Mouse (Mus musculus): Measurements from ENCODE around the gene Calhm3.
"Not testable (repeated sequence)": the region's sequence is repeated elsewhere in the genome, so short reads cannot be mapped to it uniquely, and the experiment has no call there.

Gene Calhm3

GRCm38 (mm10) chr19:47167617-47168214 lies 10.2 kb upstream of the Calhm3 start:
- no peak for DNase-seq (ENCODE audit: low spot score in 2 of 2)

GRCm38 (mm10) chr19:47166758-47167157 lies 9.2 kb upstream of the Calhm3 start:
- no peak for DNase-seq (ENCODE audit: low spot score in 2 of 2)

GRCm38 (mm10) chr19:47163176-47163744 lies 5.7 kb upstream of the Calhm3 start:
- DNase-seq (ENCODE audit: low spot score in 2 of 2): no peak

- DNase-seq (ENCODE audit: low spot score in 2 of 2): no peak
Measured at GRCm38 (mm10) chr19:47161669-47162068, 4.1 kb upstream of the Calhm3 start.

GRCm38 (mm10) chr19:47153767-47154166 lies 3.8 kb downstream of the Calhm3 start:
- DNase-seq (ENCODE audit: low spot score in 2 of 2): no peak

- DNase-seq (ENCODE audit: low spot score in 2 of 2): no peak
Measured at GRCm38 (mm10) chr19:47152062-47152369, 5.5 kb downstream of the Calhm3 start.

- DNase-seq (ENCODE audit: low spot score in 2 of 2): no peak
Measured at GRCm38 (mm10) chr19:47151332-47152061, 6.1 kb downstream of the Calhm3 start.

GRCm38 (mm10) chr19:47149854-47150253 lies 7.7 kb downstream of the Calhm3 start:
- DNase-seq (ENCODE audit: low spot score in 2 of 2): no peak

- DNase-seq (ENCODE audit: low spot score in 2 of 2): peak; percentile 51
Measured at GRCm38 (mm10) chr19:47148267-47148847, 9.2 kb downstream of the Calhm3 start.

- no peak for DNase-seq (ENCODE audit: low spot score in 2 of 2)
Measured at GRCm38 (mm10) chr19:47144154-47144553, 13.4 kb downstream of the Calhm3 start, which contains the start of gene Calhm1. Calhm1 (minus strand) TSS chr19:47144254.

- no peak for DNase-seq (ENCODE audit: low spot score in 2 of 2)
Measured at GRCm38 (mm10) chr19:47142438-47142837, 15.1 kb downstream of the Calhm3 start.

- not testable (repeated sequence) for DNase-seq (ENCODE audit: low spot score in 2 of 2)
Measured at GRCm38 (mm10) chr19:47139611-47140010, 18.0 kb downstream of the Calhm3 start.

GRCm38 (mm10) chr19:47137771-47138421 lies 19.7 kb downstream of the Calhm3 start, which contains the start of gene Calhm2:
Calhm2 (minus strand) TSS chr19:47138294.
- peak; percentile 65 to 74 for DNase-seq (ENCODE audit: low spot score in 2 of 2)

- DNase-seq (ENCODE audit: low spot score in 2 of 2): peak; percentile 62 to 63
Measured at GRCm38 (mm10) chr19:47137051-47137581, 20.4 kb downstream of the Calhm3 start.

- DNase-seq (ENCODE audit: low spot score in 2 of 2): no peak
Measured at GRCm38 (mm10) chr19:47136170-47136569, 21.4 kb downstream of the Calhm3 start.

- no peak for DNase-seq (ENCODE audit: low spot score in 2 of 2)
Measured at GRCm38 (mm10) chr19:47135568-47135967, 22.0 kb downstream of the Calhm3 start.

GRCm38 (mm10) chr19:47133161-47133560 lies 24.4 kb downstream of the Calhm3 start:
- peak; percentile 83 to 85 for DNase-seq (ENCODE audit: low spot score in 2 of 2)

- DNase-seq (ENCODE audit: low spot score in 2 of 2): peak; percentile 64 to 66
Measured at GRCm38 (mm10) chr19:47130551-47131125, 26.9 kb downstream of the Calhm3 start.

- no peak for DNase-seq (ENCODE audit: low spot score in 2 of 2)
Measured at GRCm38 (mm10) chr19:47128835-47129234, 28.7 kb downstream of the Calhm3 start.

GRCm38 (mm10) chr19:47128164-47128563 lies 29.4 kb downstream of the Calhm3 start:
- DNase-seq (ENCODE audit: low spot score in 2 of 2): no peak

- no peak for DNase-seq (ENCODE audit: low spot score in 2 of 2)
Measured at GRCm38 (mm10) chr19:47122802-47123201, 34.8 kb downstream of the Calhm3 start.

All from spleen, postnatal 36 days (tissue).